Mouse (Mus musculus) forebrain, embryonic 15.5 days (tissue): ENCODE measurements around the gene Ralgps2. TPM values are rescaled to one million over a fixed set of nuclear protein-coding genes. Genes with fewer than 3 reads are reported as not detected.

Experiments used
- polyA plus RNA-seq: library from polyadenylated mRNA; unstranded; fragments of >200 nt; fragmentation: Nextera tagmentation; extraction: Ambion mirVana; gene quantifications from 2 replicates; pipeline ENCODE4 v1.2.1, GENCODE M21; 2015

Ralgps2 gene
- polyA plus RNA-seq, 1 experiment from 2014 or later, result 139 TPM

Other genes starting within 250 kb of the Ralgps2 start
- gene Fam20b, start 220.5 kb downstream of the Ralgps2 start, polyA plus RNA-seq, result 26.2 and 27.8 TPM in 2 replicates
- gene Angptl1, start 101.1 kb downstream of the Ralgps2 start, polyA plus RNA-seq, result 1.4 and 1.5 TPM in 2 replicates
- gene Tex35, start 169.1 kb upstream of the Ralgps2 start, polyA plus RNA-seq, result not detected in 2 replicates